23 mouse cellular contexts compared by ENCODE assay signal in the genomic region with DNA sequence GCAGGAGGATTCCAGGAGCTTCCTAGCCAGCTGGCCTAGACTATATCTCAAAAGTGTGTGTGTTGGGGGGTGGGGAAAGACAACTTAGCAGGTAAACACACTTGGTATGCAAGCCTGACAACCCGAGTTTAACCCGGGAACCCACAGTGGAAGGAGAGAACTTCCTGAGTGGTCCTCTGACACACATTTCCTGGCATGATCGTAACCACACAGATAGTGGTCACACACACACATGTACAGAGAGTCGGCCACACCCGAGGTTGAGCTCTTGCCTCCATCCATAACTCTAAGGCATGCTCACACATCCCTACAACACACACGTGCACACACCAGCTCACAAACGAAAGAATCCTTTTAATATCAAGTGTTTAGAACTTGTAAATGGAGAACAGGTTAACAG. TPM values are rescaled to one million over a fixed set of nuclear protein-coding genes. Genes with fewer than 3 reads are reported as not detected.
A peak's percentile ranks its signal among the peaks of the same experiment; 100 is the strongest.
DNase-seq lines count a peak whose midpoint lies in the region; ATAC-seq lines count a peak whose summit lies in the region.
"Had no signal": no experiment of that assay in that cellular context is flagged by ENCODE, and none has a peak within 500 bp of the region (broad histone marks: within the 10 kb centered on the region; RNA-seq: fewer than 3 reads in every experiment).

No protein-coding gene starts in this region.

- H3K36me3 ChIP-seq in midbrain, embryonic 16.5 days (ENCODE audit: control insufficient read depth, insufficient read depth, low read length): no peaks in the 10 kb centered on the region
- no peaks in the 10 kb centered on the region for H3K36me3 ChIP-seq in midbrain, embryonic 11.5 days (ENCODE audit: control insufficient read depth, insufficient read depth, low read length)
- H3K36me3 ChIP-seq in megakaryocyte, embryonic 14.5 days (replicated peaks; ENCODE audit: low read length): peaks cover 6% of the 10 kb centered on the region

- no peaks in the 10 kb centered on the region; the same call in 1 of the 2 replicates for H3K4me1 ChIP-seq in midbrain, embryonic 16.5 days (ENCODE audit: control insufficient read depth, insufficient read depth, low read length)
- H3K4me1 ChIP-seq in midbrain, embryonic 11.5 days (ENCODE audit: control insufficient read depth, insufficient read depth, low read length): peaks cover under 1% of the 10 kb centered on the region
- peaks cover 33% of the 10 kb centered on the region for H3K4me1 ChIP-seq in megakaryocyte, embryonic 14.5 days
- H3K4me1 ChIP-seq: forebrain, embryonic 13.5 days had no signal

- no peak overlapping the region for H3K27ac ChIP-seq in midbrain, embryonic 16.5 days (ENCODE audit: low read length)
- H3K27ac ChIP-seq in midbrain, embryonic 11.5 days (ENCODE audit: low read depth, low read length): no peak overlapping the region
- H3K27ac ChIP-seq: forebrain, embryonic 13.5 days; heart, adult 2 months; heart, embryonic 13.5 days; hindbrain, embryonic 10.5 days; hindbrain, embryonic 14.5 days had no signal

- H3K27me3 ChIP-seq in midbrain, embryonic 16.5 days (ENCODE audit: control insufficient read depth, insufficient read depth, low read depth, low read length): no peaks in the 10 kb centered on the region
- H3K27me3 ChIP-seq in midbrain, embryonic 11.5 days (ENCODE audit: control insufficient read depth, insufficient read depth, low read length): no peaks in the 10 kb centered on the region
- no peaks in the 10 kb centered on the region for H3K27me3 ChIP-seq in megakaryocyte, embryonic 14.5 days (replicated peaks)
- H3K27me3 ChIP-seq: forebrain, embryonic 13.5 days; heart, embryonic 13.5 days had no signal

- H3K9me3 ChIP-seq in midbrain, embryonic 16.5 days (replicated peaks; ENCODE audit: control insufficient read depth, low read length, poor library complexity, severe bottlenecking): no peaks in the 10 kb centered on the region
- no peaks in the 10 kb centered on the region for H3K9me3 ChIP-seq in midbrain, embryonic 11.5 days (ENCODE audit: control insufficient read depth, low read length)
- H3K9me3 ChIP-seq in megakaryocyte, embryonic 14.5 days: no peaks in the 10 kb centered on the region
- H3K9me3 ChIP-seq: forebrain, embryonic 13.5 days; G1E; heart, embryonic 13.5 days; hindbrain, embryonic 10.5 days had no signal

- ATAC-seq in midbrain, embryonic 16.5 days: no peak
- no peak for ATAC-seq in midbrain, embryonic 11.5 days (ENCODE audit: low FRiP score)
- ATAC-seq in megakaryocyte-erythroid progenitor cell, adult 5-6 weeks (replicated peaks; ENCODE audit: low FRiP score, low TSS enrichment, poor library complexity, severe bottlenecking): no peak
- ATAC-seq: CD4-positive, CD25-positive, alpha-beta regulatory T cell, adult 4 months; forebrain, embryonic 13.5 days; forebrain, postnatal 0 days had no signal

- 84% methylated on average over 7 of the region's 7 CpGs for WGBS in midbrain, embryonic 16.5 days
- 87% methylated on average over 7 of the region's 7 CpGs for WGBS in midbrain, embryonic 11.5 days

- no peak overlapping the region for H3K4me3 ChIP-seq in midbrain, embryonic 16.5 days (ENCODE audit: low read depth, low read length)
- no peak overlapping the region for H3K4me3 ChIP-seq in midbrain, embryonic 11.5 days (ENCODE audit: low read depth, low read length)
- H3K4me3 ChIP-seq in megakaryocyte, embryonic 14.5 days (replicated peaks): peak overlapping the region; percentile 78
- H3K4me3 ChIP-seq: forebrain, embryonic 13.5 days; heart, adult 2 months; heart, embryonic 13.5 days; hindbrain, embryonic 10.5 days had no signal

- no peak overlapping the region for H3K4me2 ChIP-seq in midbrain, embryonic 16.5 days (ENCODE audit: low read length)
- H3K4me2 ChIP-seq in midbrain, embryonic 11.5 days: no peak overlapping the region
- H3K4me2 ChIP-seq: forebrain, embryonic 13.5 days; heart, embryonic 13.5 days; hindbrain, embryonic 14.5 days had no signal

- H3K9ac ChIP-seq in midbrain, embryonic 16.5 days (ENCODE audit: low read depth, low read length): 0 out of 2 replicates have a peak overlapping the region, but pooled peaks have one; percentile 37
- H3K9ac ChIP-seq in midbrain, embryonic 11.5 days (ENCODE audit: low read length): no peak overlapping the region
- H3K9ac ChIP-seq: forebrain, embryonic 13.5 days; forebrain, postnatal 0 days; heart, embryonic 13.5 days; hindbrain, embryonic 14.5 days had no signal

- DNase-seq in midbrain, embryonic 11.5 days (ENCODE audit: low spot score, missing footprints): no peak
- DNase-seq in 416B (ENCODE audit: low read depth): peak; percentile 67
- peak; percentile 30 for DNase-seq in T-cell, adult 2 months (ENCODE audit: low spot score)
- DNase-seq in right cerebral cortex, adult 2 months (ENCODE audit: low spot score in 2 of 2): no peak
- no peak for DNase-seq in urinary bladder, postnatal 10 days (ENCODE audit: low spot score)
- DNase-seq: adrenal gland, postnatal 10 days; B cell, adult 2 months; cerebellum, adult 18-20 months; cerebellum, postnatal 10 days; embryo, embryonic 11 days; forebrain, postnatal 0 days; gastrocnemius, postnatal 14 days; heart, adult 2 months; heart, postnatal 10 days had no signal

RNA-seq across cellular contexts. Expression of a gene that starts 25.2 kb away (rescaled TPM):
- polyA plus RNA-seq in midbrain, embryonic 16.5 days (2015; fragmentation: Nextera tagmentation; extraction: Ambion mirVana): 20.1 and 20.7 TPM in 2 replicates
- polyA plus RNA-seq in midbrain, embryonic 11.5 days (2014; fragmentation: Nextera tagmentation; extraction: Ambion mirVana): 21.0 and 22.2 TPM in 2 replicates
- 85.7 and 118 TPM in 2 replicates for polyA plus RNA-seq in megakaryocyte, embryonic 14.5 days (2012; ENCODE audit: insufficient read depth, low replicate concordance)
- 15.3 and 18.6 TPM in 2 replicates for total RNA-seq in megakaryocyte-erythroid progenitor cell, adult 5-6 weeks (2014; fragmentation: Nextera tagmentation)
- 7.5 and 8.0 TPM in 2 replicates for total RNA-seq in megakaryocyte-erythroid progenitor cell, adult 5-6 weeks (2017)

RNA-seq across cellular contexts. Expression of a gene that starts 41.4 kb away (rescaled TPM):
- polyA plus RNA-seq in midbrain, embryonic 16.5 days (2015; fragmentation: Nextera tagmentation; extraction: Ambion mirVana): 10.3 and 12.8 TPM in 2 replicates
- 4.6 and 5.6 TPM in 2 replicates for polyA plus RNA-seq in midbrain, embryonic 11.5 days (2014; fragmentation: Nextera tagmentation; extraction: Ambion mirVana)
- 50.9 and 56.9 TPM in 2 replicates for polyA plus RNA-seq in megakaryocyte, embryonic 14.5 days (2012; ENCODE audit: insufficient read depth, low replicate concordance)
- 31.8 and 33.1 TPM in 2 replicates for total RNA-seq in megakaryocyte-erythroid progenitor cell, adult 5-6 weeks (2014; fragmentation: Nextera tagmentation)
- total RNA-seq in megakaryocyte-erythroid progenitor cell, adult 5-6 weeks (2017): 5.8 and 13.7 TPM in 2 replicates

RNA-seq across cellular contexts. Expression of a gene that starts 50.5 kb away (rescaled TPM):
- 111 and 121 TPM in 2 replicates for polyA plus RNA-seq in midbrain, embryonic 16.5 days (2015; fragmentation: Nextera tagmentation; extraction: Ambion mirVana)
- 71.2 and 82.0 TPM in 2 replicates for polyA plus RNA-seq in midbrain, embryonic 11.5 days (2014; fragmentation: Nextera tagmentation; extraction: Ambion mirVana)
- 5.8 and 12.2 TPM in 2 replicates for polyA plus RNA-seq in megakaryocyte, embryonic 14.5 days (2012; ENCODE audit: insufficient read depth, low replicate concordance)
- 38.1 and 66.4 TPM in 2 replicates for total RNA-seq in megakaryocyte-erythroid progenitor cell, adult 5-6 weeks (2014; fragmentation: Nextera tagmentation)
- 18.2 and 19.2 TPM in 2 replicates for total RNA-seq in megakaryocyte-erythroid progenitor cell, adult 5-6 weeks (2017)

Comparison
In these comparisons a context has a peak if more than half of its experiments do, and no peak if none do; other contexts are left out.
1. DNase-seq: peak in 416B (single experiment) and T-cell, adult 2 months (single experiment); none in midbrain, embryonic 11.5 days (single experiment), right cerebral cortex, adult 2 months (0 of 2) and urinary bladder, postnatal 10 days (single experiment).